In genomic region chr5:64866331-64867050, GRCm38 (mm10) we compare ENCODE assay signal across 8 mouse cellular contexts.
DNase-seq lines count a peak whose midpoint lies in the region; ATAC-seq and TF ChIP-seq lines count a peak whose summit lies in the region.

No protein-coding gene starts in this region.

- H3K27me3 ChIP-seq in neural tube, embryonic 15.5 days (replicated peaks), result no peaks in the 10 kb centered on the region
- H3K27me3 ChIP-seq in intestine, embryonic 14.5 days (replicated peaks; ENCODE audit: control insufficient read depth, insufficient read depth, low read length), result no peaks in the 10 kb centered on the region
- H3K27me3 ChIP-seq in thymus, adult 2 months (ENCODE audit: control insufficient read depth, insufficient read depth, low read length), result no peaks in the 10 kb centered on the region

- no peaks in the 10 kb centered on the region for H3K9me3 ChIP-seq in neural tube, embryonic 15.5 days (replicated peaks)
- no peaks in the 10 kb centered on the region for H3K9me3 ChIP-seq in intestine, embryonic 14.5 days (ENCODE audit: control insufficient read depth, low read length)

- ATAC-seq in neural tube, embryonic 15.5 days (ENCODE audit: low FRiP score), result no peak
- ATAC-seq in intestine, embryonic 14.5 days (replicated peaks; ENCODE audit: low FRiP score, low TSS enrichment, low read depth), result no peak

- H3K36me3 ChIP-seq in neural tube, embryonic 15.5 days, result no peaks in the 10 kb centered on the region
- no peaks in the 10 kb centered on the region for H3K36me3 ChIP-seq in intestine, embryonic 14.5 days (ENCODE audit: control insufficient read depth, insufficient read depth, low read length)
- H3K36me3 ChIP-seq in thymus, adult 2 months (ENCODE audit: control insufficient read depth, insufficient read depth, low read length), result no peaks in the 10 kb centered on the region

- no peak overlapping the region for H3K27ac ChIP-seq in neural tube, embryonic 15.5 days (replicated peaks)
- peak overlapping the region; percentile 18; the same call in 1 of the 2 replicates for H3K27ac ChIP-seq in intestine, embryonic 14.5 days (ENCODE audit: low read depth)
- no peak overlapping the region for H3K27ac ChIP-seq in thymus, adult 2 months (ENCODE audit: control insufficient read depth, insufficient read depth, low read length)

- no peak overlapping the region for H3K4me2 ChIP-seq in neural tube, embryonic 15.5 days
- H3K4me2 ChIP-seq in intestine, embryonic 14.5 days (ENCODE audit: low read length), result no peak overlapping the region

- DNase-seq in neural tube, embryonic 10.5 days (ENCODE audit: extremely low spot score, low spot score), result peak; percentile 66
- peak; percentile 87 to 94 for DNase-seq in cerebellum, postnatal 14 days
- peak; percentile 85 for DNase-seq in gastrocnemius, adult 18-20 months (ENCODE audit: low spot score)
- peak; percentile 86 for DNase-seq in intestine, embryonic 14.5 days (ENCODE audit: low spot score)
- DNase-seq in left cerebral cortex, postnatal 25 days (ENCODE audit: low spot score in 2 of 2), result peak; percentile 79 to 86
- peak; percentile 61 for DNase-seq in naive thymus-derived CD4-positive, alpha-beta T cell, adult 2 months (ENCODE audit: low read depth)
- DNase-seq in thymus, adult 2 months, result peak; percentile 76

- intact Hi-C loops in left cerebral cortex, postnatal 25 days (cut with DNase I), result loop anchor here (1.0 to 2.0 kb wide), 3 partner anchors 361 to 578 kb away; no protein-coding TSS in a partner anchor

- H3K9ac ChIP-seq in neural tube, embryonic 15.5 days (replicated peaks), result no peak overlapping the region
- no peak overlapping the region for H3K9ac ChIP-seq in intestine, embryonic 14.5 days (ENCODE audit: low read length)

- H3K4me3 ChIP-seq in neural tube, embryonic 15.5 days (replicated peaks), result no peak overlapping the region
- H3K4me3 ChIP-seq in intestine, embryonic 14.5 days (ENCODE audit: low read depth, low read length), result no peak overlapping the region
- no peak overlapping the region for H3K4me3 ChIP-seq in thymus, adult 2 months (ENCODE audit: control insufficient read depth, insufficient read depth, low read length)

- peaks cover 18% of the 10 kb centered on the region for H3K4me1 ChIP-seq in neural tube, embryonic 15.5 days
- H3K4me1 ChIP-seq in intestine, embryonic 14.5 days (replicated peaks; ENCODE audit: control insufficient read depth, insufficient read depth, low read length), result peaks cover 36% of the 10 kb centered on the region
- H3K4me1 ChIP-seq in thymus, adult 2 months (replicated peaks; ENCODE audit: control insufficient read depth, insufficient read depth, low read length), result peaks cover 30% of the 10 kb centered on the region

- TF ChIP-seq CTCF in thymus, adult 2 months (IDR thresholded peaks at IDR 0.05; ENCODE audit: borderline replicate concordance, control insufficient read depth, extremely low read depth, insufficient read depth, low read length, poor library complexity), result no peak

- TF ChIP-seq POLR2A in thymus, adult 2 months (IDR thresholded peaks at IDR 0.05; ENCODE audit: control insufficient read depth, extremely low read depth, insufficient read depth, low read length, poor library complexity), result no peak

- WGBS in neural tube, embryonic 15.5 days, result 30% methylated on average over 5 of the region's 5 CpGs
- WGBS in intestine, embryonic 14.5 days, result 41% methylated on average over 5 of the region's 5 CpGs
- WGBS in thymus, adult 2 months, result 61% methylated on average over 5 of the region's 5 CpGs
